Mouse (Mus musculus): ENCODE measurements around the gene Gm20388.

The Gm20388 gene

DNA sequence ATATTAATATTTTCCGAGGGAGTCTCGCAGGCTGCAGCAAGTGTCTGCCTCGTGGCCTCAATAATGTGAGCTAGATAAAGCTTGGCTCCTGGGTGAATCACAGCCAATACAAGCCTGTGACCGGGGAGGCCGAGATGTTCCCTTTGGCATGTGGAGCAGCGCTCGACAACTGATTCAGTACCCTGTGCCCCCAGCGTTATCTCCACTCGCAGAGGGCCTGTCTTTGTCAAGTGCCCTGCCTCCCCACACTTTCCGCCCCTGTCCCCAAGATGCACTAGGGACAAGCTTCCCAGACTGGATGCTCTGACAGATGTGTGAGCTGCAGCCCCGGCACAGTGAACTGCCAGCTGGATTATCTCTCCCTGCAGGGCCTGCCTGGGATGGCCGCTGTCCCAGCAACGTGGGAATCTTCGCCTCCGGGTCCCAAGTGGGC lies 551.5 kb downstream of the Gm20388 start:
- no peak for DNase-seq (ENCODE audit: extremely low spot score, low spot score)

DNA sequence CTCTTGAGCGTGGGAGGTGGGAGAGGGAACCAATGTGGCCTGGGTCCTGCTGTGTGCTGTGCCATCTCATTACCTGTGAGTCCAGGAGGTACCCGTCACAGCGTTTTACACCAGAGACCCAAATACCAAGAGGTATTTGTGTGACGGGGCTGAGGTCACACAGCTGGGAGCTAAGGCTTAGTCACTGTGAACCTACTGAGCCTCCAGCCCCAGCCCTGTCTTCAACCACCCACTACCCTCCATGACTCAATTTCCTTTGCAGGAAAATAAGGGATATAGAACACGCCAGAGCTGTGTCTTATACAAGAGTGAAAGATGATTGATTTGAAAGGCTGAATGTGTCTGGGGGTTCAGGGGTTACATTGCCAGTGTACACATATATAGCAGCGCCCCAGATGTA lies 552.0 kb downstream of the Gm20388 start:
- DNase-seq (ENCODE audit: extremely low spot score, low spot score): no peak

DNA sequence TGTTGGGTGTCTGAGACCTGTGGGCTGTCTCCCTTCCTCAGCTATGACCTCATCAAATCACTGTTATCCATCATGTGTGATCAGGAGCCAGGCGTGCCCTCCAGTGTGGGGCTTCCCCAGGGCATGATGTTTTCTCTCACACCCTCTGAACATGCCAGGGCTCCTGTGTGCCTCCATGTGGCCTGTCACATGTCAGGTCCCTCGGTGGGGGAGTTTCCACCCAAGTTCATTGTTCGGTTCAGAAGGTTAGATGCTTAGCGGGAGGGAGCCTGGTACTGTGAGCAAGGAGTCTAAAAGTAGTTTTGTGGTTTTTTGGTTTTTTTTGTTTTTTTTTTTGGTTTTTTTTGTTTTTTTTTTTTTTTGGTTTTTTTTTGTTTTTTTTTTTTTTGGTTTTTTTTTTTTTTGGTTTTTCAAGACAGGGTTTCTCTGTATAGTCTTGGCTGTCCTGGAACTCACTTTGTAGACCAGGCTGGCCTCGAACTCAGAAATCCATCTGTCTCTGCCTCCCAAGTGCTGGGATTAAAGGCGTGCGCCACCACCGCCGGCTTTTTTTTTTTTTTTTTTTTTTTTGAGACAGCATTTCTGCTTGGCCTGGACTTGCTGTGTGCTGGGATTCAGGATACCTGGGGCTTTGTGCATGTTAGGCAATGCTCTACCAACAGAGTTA lies 553.4 kb downstream of the Gm20388 start:
- no peak for DNase-seq (ENCODE audit: extremely low spot score, low spot score)

DNA sequence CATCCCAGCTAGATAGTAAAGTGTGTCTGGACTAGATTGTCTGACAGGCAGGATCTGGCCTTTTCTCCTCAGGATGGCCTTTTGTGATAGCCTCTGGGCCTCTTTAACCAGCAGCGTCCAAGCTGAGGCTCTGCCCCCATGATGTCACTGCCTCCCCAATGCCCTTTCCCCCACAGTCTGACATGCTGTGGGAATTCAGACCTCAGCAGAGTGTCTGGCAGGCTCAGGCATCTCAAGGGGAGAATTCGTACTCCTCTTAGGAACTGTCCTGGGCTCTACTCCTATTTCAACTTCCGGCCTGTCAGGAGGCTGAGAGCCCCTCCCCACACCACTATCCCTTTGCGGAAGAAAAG lies 553.9 kb downstream of the Gm20388 start:
- no peak for DNase-seq (ENCODE audit: extremely low spot score, low spot score)

DNA sequence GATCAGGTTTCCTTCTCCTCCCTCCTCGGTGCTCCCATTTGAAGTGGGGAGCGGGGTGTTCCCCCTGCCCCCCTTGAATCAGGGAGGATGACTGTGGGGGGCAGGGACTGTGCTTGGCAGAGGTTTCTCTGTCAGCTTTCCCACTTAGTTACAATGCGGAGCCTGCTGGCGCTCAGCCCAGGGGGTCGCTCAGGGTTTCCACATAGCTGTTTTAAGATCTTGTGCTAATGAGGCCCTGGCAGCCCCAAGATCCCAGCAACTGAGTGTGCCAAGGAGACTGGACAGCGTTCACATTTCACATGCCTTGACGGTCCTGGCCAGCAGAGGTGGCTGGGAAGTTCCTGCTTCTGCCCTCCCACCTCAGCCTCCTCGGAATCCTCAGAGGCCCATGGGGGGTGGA lies 555.1 kb downstream of the Gm20388 start:
- no peak for DNase-seq (ENCODE audit: extremely low spot score, low spot score)

DNA sequence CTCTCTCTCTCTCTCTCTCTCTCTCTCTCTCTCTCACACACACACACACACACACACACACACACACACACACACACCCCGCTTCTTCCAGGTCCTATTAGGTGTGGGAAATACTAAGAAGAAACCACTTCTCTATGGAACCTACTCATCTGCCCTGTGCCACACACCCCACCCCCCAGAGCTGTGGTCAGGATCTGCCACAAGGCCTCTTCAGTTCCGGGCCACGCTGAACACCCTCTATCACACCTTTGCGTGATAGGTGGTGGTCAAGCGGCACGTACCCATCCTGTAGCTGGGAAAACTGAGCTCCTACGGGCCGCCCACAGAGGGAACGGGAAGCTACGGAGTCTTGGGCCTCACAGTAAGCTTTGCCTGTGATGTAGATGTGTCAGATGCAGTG lies 555.6 kb downstream of the Gm20388 start:
- DNase-seq (ENCODE audit: extremely low spot score, low spot score): no peak

DNA sequence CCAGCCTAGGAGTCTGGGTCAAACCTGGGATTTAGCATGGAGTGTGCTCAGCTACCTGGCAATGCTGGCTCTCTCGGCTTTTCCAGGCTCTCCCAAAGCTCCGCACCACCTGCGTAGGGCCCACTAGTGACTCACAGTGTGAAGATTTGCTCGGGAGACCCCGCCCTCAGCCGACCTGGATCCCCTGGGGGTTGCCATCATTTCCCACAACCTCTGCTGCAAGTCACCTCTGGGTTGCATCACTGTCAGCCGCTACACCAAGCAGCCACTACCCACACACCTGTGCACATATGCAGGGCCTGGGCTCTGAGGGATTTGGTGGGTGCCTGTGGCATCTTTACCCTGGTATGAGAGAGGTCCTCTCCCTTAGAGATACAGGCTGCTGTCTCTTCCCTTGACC lies 557.0 kb downstream of the Gm20388 start:
- DNase-seq (ENCODE audit: extremely low spot score, low spot score): no peak

DNA sequence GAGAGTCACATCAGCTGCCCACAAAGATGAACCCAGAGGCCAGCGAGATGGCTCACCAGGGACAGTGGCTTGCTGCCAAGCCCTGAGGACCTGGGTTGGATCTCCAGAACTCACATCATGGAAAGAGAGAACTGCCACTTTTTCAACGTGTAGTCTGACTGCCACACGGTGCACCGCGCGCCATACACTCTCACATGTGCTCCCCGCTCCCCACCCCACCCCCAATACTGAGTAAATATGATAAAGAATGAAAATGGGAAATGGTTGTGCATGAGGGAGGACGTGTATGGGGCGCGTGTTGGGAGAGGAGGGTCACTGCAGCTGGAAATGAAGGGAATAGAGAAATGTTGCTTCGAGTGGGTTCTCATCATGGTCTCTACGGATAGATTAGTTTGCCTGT lies 559.5 kb downstream of the Gm20388 start:
- no peak for DNase-seq (ENCODE audit: extremely low spot score, low spot score)

DNA sequence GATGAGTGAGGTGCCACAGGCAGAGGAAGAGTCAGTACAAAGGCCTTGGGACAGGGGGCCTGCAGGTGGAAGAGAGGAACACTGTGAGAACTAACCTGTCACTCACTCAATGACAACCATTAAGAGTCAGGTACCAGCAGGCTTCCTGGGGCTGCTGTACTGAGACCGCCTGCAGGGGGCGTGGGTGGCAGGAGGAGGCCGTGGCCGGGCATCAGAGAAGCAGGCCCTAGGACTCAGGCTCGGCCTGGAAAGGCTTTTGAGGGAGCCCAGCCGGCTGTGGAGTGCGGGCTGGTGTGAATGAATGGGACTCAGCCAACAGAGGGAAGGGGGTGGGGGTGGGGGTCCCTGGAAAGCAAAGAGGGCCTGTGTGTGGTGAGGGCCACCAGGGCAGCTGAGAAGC lies 560.5 kb downstream of the Gm20388 start:
- peak; percentile 51 for DNase-seq (ENCODE audit: extremely low spot score, low spot score)

DNA sequence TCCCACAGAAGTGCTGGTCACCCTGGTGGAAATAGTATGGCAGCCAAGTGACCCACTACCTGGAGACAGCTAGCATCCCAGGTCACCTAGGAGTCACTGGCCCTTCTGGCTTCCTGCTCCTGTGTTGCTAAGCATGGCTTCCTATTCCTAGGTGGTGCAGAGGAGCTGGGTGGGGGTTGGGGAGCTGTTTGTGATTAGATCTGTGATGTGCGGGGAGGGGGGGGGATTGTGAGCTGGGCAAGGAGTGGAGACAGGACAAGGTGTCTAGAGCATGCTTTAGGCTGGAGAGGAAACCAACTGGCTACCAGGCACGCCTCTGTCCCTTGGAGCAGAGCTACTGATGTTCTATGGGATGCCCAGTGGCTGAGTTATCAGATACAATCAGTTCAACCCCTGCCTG lies 561.1 kb downstream of the Gm20388 start:
- no peak for DNase-seq (ENCODE audit: extremely low spot score, low spot score)

DNA sequence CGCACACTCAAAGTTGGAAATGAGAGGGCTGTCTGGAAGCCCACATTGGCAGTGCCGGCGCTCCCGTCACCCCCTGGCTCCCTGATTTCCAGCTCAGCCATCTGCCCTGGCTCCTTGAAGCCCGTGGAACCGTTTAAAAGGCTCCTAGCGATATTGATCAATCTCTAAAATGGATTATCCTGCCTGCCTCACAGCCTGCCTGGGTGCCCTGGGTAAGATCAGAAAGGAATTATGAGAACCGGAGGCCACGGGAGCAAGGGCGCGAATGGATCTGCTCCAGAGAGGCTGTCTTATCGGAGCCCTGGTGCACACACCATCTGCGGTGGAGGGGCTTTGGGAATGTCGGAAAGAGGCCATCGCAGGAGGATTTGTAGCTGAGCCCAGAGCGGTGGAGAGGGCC lies 561.6 kb downstream of the Gm20388 start:
- DNase-seq (ENCODE audit: extremely low spot score, low spot score): no peak

DNA sequence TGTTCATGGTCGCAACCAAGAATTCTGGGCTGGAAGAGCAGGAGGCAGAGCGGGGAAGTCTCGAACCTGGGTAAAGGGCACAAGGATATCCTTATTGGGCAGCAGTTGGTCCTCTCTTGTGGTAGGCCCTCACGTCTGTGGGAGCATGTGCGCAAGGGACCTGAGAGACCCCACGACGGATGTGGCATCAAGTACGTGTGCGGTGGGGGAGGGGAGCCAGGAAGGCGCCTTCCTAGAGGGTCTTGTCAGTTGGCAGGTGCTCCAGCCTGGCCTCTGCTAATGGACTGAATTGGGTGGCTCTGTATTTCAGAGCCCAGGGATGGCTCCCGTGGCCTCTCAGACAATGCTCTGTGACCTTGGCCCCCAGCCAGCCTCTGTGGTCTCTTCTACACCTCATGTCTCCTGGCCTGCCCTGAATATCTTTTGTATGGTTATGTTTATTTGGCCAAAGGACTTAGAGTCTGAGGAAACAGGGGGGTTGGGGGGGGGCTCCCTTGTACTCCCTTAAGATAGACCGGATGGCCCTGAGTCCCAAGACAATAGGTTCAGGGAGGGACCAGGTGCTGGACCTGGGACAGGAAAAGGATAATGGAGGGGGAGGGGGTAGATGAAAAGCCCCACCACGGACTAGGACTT lies 563.2 kb downstream of the Gm20388 start:
- DNase-seq (ENCODE audit: extremely low spot score, low spot score): no peak

DNA sequence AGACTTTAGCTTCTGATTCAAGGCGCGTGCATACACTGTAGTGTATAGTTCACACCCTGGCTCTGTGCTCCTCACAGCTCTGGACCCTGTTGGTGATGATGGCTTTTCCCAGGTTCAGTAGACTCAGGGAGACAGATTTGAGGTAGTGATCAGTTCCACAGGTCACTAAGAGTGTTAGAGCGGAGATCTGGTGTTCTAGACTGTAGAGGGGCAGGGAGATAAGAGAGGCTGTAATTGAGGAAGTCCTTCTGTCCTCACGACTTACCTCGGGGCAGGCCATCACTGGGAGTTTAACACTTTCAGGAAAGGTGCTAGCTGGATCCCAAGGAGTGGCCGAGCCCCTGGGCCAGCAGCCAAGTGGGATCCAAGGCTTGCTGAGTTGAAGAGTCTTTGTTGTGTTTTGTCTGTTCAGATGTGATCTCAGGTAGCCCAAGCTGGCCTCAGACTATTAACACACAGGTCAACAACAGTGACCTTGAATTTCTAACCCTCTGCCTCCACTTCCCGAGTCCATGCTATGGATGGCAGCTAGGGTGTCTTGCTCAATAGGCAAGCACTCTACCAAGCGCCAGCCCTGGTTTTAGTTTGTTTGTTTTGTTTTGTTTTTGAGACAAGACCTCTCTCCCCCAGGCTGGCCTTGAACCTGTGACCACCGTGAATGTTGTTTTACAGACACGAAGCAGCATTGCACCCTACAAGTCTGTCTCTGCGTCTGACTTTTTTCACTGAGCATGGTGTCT lies 564.0 kb downstream of the Gm20388 start:
- DNase-seq (ENCODE audit: extremely low spot score, low spot score): no peak

DNA sequence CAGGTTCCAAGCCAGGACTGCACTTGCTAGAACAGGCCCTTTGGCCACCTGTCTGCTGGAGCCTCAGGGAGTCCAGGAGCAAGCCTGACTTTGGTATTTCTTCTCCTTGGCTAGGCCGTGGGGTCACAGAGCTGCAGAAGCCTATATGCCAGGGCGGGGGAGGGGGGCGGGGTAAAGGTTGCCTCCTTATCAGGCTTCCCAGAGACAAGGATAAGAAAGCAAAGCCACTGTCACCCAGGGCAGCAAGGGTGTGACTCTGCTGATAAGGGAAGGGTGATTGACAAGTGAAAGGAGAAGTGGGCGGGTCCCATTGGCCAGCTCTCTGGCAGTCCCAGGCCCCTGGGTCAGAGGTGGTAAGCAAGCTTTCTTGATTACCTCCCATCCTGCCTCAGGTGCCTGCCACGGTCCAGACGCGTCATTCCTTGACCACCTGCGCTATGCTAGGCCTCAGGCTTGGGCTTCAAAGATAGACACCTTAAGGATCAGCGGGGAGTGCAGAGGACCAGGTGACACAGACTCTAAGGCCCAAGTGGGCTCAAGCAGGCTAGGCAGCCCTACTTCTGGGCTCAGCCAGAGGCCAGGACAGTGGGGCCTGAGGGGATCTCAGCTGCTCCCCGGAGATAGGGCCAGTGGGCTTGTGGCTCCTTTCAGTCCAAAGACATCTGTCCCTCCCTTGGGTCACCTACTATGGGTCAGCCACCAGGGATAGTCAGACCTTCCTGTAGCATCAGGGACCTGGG lies 565.0 kb downstream of the Gm20388 start:
- DNase-seq (ENCODE audit: extremely low spot score, low spot score): no peak

DNA sequence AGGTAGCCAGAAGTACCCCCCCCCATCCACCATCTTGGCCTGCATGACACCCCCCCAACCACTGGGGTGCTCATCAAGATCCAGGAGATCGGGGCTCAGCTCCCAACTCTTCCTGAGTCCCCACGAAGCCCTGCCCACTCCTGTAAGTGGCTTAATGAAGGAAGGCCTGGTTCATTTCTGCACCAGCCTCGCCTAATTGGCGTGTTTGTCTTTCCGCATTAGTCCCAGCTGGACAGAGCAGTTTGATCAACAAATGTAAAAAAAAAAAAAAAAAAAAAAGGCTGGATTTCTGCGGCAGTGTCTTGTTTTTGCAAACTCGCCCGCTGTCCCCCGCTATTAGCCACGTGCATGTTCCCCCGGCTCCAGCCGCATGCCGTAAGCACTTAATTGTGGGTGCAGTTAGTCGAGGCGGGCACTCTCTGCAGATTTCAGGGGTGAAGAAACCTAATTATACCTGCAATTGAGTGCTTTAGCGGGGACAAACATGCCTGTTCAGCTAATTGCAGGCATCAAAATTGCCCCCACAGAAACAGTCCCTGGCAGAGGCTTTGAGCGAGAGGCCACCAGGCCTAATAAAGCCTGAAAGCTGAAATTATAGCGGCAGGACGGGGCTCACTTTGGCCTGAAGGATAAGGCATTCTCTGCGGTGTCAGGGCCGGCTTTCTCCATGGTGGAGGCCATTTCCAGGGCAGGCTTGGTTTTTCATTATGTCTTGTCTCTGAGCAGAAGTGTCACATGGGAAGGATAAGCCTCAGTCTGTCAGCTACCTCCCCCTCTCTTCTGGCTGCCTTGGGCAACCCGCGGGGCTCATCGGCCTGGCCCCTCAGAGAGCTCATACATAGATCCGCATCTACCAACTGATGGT lies 566.3 kb downstream of the Gm20388 start:
- DNase-seq (ENCODE audit: extremely low spot score, low spot score): no peak

DNA sequence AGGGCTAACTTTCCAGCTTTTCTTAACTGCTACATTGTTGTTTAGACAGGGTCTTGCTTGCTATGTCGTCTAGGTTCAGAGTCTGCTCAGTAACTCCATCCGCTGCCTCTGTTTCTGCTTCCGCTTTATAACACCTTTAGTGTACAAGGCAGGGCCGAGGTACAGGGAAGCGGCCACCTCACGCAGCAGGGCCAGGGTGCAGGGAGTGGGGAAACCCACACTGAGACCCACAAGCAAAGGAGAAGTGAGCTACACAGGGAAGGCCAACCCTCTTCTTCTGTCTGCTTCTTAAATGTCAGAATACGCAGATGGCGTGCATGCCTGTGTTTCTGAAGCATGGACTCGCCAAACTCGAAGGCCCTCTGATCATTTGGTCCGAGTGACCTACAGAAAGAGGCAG lies 568.1 kb downstream of the Gm20388 start:
- DNase-seq (ENCODE audit: extremely low spot score, low spot score): no peak

DNA sequence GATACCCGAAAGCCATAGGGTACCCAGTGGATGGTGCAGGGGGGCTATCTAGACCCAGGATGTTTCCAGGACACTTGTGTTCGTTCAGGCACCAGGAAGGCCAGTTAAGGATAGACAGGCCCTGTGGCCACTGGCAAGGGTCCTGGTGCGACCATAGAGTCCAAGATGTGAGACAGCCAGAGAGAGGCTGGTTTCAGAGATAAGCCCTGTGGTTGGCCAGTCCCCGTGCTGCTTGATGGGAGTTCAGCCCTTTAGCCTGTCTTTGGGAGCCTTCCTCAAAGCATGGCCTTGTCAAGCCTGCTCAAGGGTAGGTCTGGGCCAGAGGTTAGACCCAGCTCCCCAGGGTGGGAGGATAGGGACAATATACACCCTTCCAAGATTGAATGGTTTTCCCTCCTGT lies 569.0 kb downstream of the Gm20388 start:
- DNase-seq (ENCODE audit: extremely low spot score, low spot score): no peak

DNA sequence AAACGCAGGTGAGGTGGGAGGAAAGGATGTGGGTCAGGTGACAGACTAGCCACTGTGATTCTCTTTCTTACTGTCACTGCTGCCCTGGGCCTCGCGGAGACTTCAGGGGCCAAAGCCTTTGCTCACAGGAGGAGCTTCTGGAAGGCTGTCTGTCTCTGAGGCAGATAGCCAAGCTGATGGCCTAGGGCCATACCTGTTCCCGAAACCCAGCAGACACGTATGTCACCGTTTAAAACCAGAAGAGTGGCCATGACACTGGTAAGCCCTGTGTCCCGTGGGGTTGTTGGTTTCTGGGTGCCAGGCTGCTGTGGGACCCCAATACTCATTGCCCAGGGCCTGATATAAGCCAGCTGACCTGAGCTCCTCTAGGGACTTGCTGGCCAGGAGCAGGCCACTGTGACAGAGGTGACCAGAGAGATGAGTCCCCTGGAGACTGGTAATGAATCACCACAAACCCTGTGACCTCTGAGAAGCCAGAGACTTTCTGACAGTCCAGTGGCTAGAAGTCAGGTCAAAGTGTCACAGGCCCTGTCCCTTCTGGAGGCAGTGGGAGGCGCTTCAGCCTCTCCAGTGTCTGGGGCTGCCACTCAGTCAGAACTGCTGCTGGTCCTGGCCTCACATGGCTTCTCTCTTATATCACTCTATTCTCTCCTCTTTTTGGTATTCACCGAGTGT lies 571.5 kb downstream of the Gm20388 start:
- no peak for DNase-seq (ENCODE audit: extremely low spot score, low spot score)

DNA sequence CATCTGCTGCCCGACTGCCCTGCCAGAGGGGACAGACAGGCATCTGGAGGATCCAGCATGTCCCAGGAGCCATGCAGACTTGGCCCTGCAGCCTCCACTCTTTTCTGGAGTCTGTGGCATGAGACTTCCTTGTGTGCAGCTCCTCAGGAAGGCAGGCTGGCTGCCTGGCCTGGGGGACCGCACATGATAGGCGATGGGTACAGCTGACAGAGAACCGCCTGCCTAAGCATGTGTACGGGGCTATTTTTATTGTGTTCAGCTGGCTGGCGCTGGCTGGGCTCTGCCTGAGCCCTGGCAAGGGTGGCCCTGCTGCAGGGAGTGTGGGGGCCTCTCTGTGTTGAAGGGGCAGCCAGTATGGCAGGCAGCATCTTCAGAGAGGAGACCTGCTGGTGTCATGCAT lies 573.8 kb downstream of the Gm20388 start:
- DNase-seq (ENCODE audit: extremely low spot score, low spot score): no peak

DNA sequence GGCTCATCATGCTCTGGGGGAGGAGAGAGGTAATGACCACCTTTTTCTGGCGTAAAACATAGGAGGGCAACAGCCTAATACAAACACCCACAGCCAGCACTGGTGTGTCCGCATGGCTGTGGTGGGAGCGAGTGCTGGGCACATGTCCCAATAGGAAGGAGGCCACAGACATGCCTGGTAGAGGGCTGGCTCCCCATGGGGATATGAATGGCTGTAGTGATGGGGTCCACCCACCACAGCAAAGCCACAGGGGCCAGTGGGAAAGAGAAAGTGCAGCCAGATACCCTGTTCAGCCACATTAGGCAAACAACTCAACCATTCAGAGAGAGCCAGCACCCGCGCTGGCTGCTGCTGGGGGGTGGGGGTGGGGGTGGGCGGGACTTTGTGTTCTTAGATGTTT lies 574.5 kb downstream of the Gm20388 start:
- no peak for DNase-seq (ENCODE audit: extremely low spot score, low spot score)
